30 mouse cellular contexts compared by ENCODE assay signal in genomic region chr5:98918716-98919115, GRCm38 (mm10).
DNase-seq lines count a peak whose midpoint lies in the region; ATAC-seq and TF ChIP-seq lines count a peak whose summit lies in the region.
"Had no signal": no experiment of that assay in that cellular context is flagged by ENCODE, and none has a peak within 500 bp of the region (broad histone marks: within the 10 kb centered on the region; RNA-seq: fewer than 3 reads in every experiment).

No protein-coding gene starts in this region.

- H3K9ac ChIP-seq in intestine, embryonic 16.5 days (ENCODE audit: low read depth, low read length), result no peak overlapping the region
- no peak overlapping the region for H3K9ac ChIP-seq in stomach, postnatal 0 days (ENCODE audit: low read length)
- no peak overlapping the region for H3K9ac ChIP-seq in kidney, embryonic 14.5 days (ENCODE audit: low read depth, low read length)
- H3K9ac ChIP-seq: embryonic facial prominence, embryonic 13.5 days; forebrain, embryonic 12.5 days; forebrain, embryonic 15.5 days; heart, embryonic 12.5 days; heart, embryonic 15.5 days; hindbrain, embryonic 13.5 days had no signal

- ATAC-seq in intestine, embryonic 16.5 days, result peak; percentile 77
- ATAC-seq in stomach, postnatal 0 days (ENCODE audit: low FRiP score, low TSS enrichment), result no peak
- no peak for ATAC-seq in kidney, embryonic 14.5 days (ENCODE audit: low FRiP score, low TSS enrichment)
- ATAC-seq: forebrain, embryonic 15.5 days; hindbrain, embryonic 16.5 days had no signal

- H3K36me3 ChIP-seq in intestine, embryonic 16.5 days (ENCODE audit: control insufficient read depth, insufficient read depth, low read length), result no peaks in the 10 kb centered on the region
- no peaks in the 10 kb centered on the region for H3K36me3 ChIP-seq in stomach, postnatal 0 days (ENCODE audit: control insufficient read depth, insufficient read depth, low read length)
- no peaks in the 10 kb centered on the region for H3K36me3 ChIP-seq in kidney, embryonic 14.5 days (ENCODE audit: control insufficient read depth, insufficient read depth, low read length)
- H3K36me3 ChIP-seq: embryonic facial prominence, embryonic 10.5 days; embryonic facial prominence, embryonic 13.5 days; forebrain, embryonic 12.5 days; forebrain, embryonic 15.5 days; heart, embryonic 12.5 days; heart, embryonic 15.5 days; hindbrain, embryonic 10.5 days; hindbrain, embryonic 13.5 days had no signal

- no peak overlapping the region for H3K4me2 ChIP-seq in intestine, embryonic 16.5 days (ENCODE audit: low read depth, low read length)
- no peak overlapping the region for H3K4me2 ChIP-seq in stomach, postnatal 0 days (replicated peaks; ENCODE audit: low read depth)
- no peak overlapping the region for H3K4me2 ChIP-seq in kidney, embryonic 14.5 days (replicated peaks; ENCODE audit: low read depth, low read length)
- H3K4me2 ChIP-seq: embryonic facial prominence, embryonic 13.5 days; forebrain, embryonic 12.5 days; forebrain, embryonic 15.5 days; heart, embryonic 12.5 days; heart, embryonic 15.5 days; hindbrain, embryonic 13.5 days had no signal

- DNase-seq in ES-CJ7 (ENCODE audit: low read depth, low spot score) (peak; percentile 55), R1 (ENCODE audit: low read depth, low spot score) (peak; percentile 59)
- DNase-seq in stomach, postnatal 0 days (ENCODE audit: low spot score), result peak; percentile 29
- no peak for DNase-seq in left cerebral cortex, postnatal 10 days (ENCODE audit: extremely low spot score in 1 of 2, low spot score in 2 of 2)
- DNase-seq in spleen, postnatal 4 days (ENCODE audit: low spot score in 2 of 2), result no peak
- DNase-seq: adrenal gland, adult 2 months; adrenal gland, postnatal 14 days; B cell, adult 2 months; cerebellum, adult 11 months; cerebellum, adult 2 months; cerebellum, postnatal 10 days; cerebellum, postnatal 36 days; embryo, embryonic 11 days; gastrocnemius, postnatal 25 days; heart, adult 18-20 months; heart, postnatal 10 days; heart, postnatal 36 days had no signal

- intact Hi-C loops in left cerebral cortex, postnatal 10 days (cut with DNase I), result no loop called here

- H3K4me3 ChIP-seq in intestine, embryonic 16.5 days (ENCODE audit: low read length), result no peak overlapping the region
- no peak overlapping the region for H3K4me3 ChIP-seq in stomach, postnatal 0 days (ENCODE audit: low read depth, low read length)
- H3K4me3 ChIP-seq in kidney, embryonic 14.5 days (ENCODE audit: low read length), result no peak overlapping the region
- H3K4me3 ChIP-seq: embryonic facial prominence, embryonic 10.5 days; embryonic facial prominence, embryonic 13.5 days; erythroblast, embryonic 14.5 days; forebrain, embryonic 12.5 days; forebrain, embryonic 15.5 days; heart, embryonic 12.5 days; heart, embryonic 15.5 days; hindbrain, embryonic 10.5 days; hindbrain, embryonic 13.5 days had no signal

- H3K4me1 ChIP-seq in intestine, embryonic 16.5 days (ENCODE audit: control insufficient read depth, insufficient read depth, low read length), result no peaks in the 10 kb centered on the region
- H3K4me1 ChIP-seq in stomach, postnatal 0 days (replicated peaks; ENCODE audit: control insufficient read depth, insufficient read depth), result no peaks in the 10 kb centered on the region
- H3K4me1 ChIP-seq in kidney, embryonic 14.5 days (ENCODE audit: control insufficient read depth, insufficient read depth, low read length), result no peaks in the 10 kb centered on the region
- H3K4me1 ChIP-seq: embryonic facial prominence, embryonic 10.5 days; embryonic facial prominence, embryonic 13.5 days; hindbrain, embryonic 13.5 days had no signal

- no peaks in the 10 kb centered on the region for H3K9me3 ChIP-seq in intestine, embryonic 16.5 days (ENCODE audit: control insufficient read depth, low read length)
- H3K9me3 ChIP-seq in stomach, postnatal 0 days (ENCODE audit: control insufficient read depth, low read length), result no peaks in the 10 kb centered on the region
- no peaks in the 10 kb centered on the region for H3K9me3 ChIP-seq in kidney, embryonic 14.5 days (ENCODE audit: control insufficient read depth, low read length)
- H3K9me3 ChIP-seq: embryonic facial prominence, embryonic 10.5 days; embryonic facial prominence, embryonic 13.5 days; forebrain, embryonic 12.5 days; forebrain, embryonic 15.5 days; heart, embryonic 12.5 days; heart, embryonic 15.5 days; hindbrain, embryonic 10.5 days; hindbrain, embryonic 13.5 days had no signal

- H3K27me3 ChIP-seq in intestine, embryonic 16.5 days (replicated peaks; ENCODE audit: control insufficient read depth, insufficient read depth, low read length), result no peaks in the 10 kb centered on the region
- no peaks in the 10 kb centered on the region for H3K27me3 ChIP-seq in stomach, postnatal 0 days (ENCODE audit: control insufficient read depth, insufficient read depth, low read length)
- no peaks in the 10 kb centered on the region for H3K27me3 ChIP-seq in kidney, embryonic 14.5 days (ENCODE audit: control insufficient read depth, insufficient read depth, low read length)
- H3K27me3 ChIP-seq: CH12.LX; embryonic facial prominence, embryonic 13.5 days; forebrain, embryonic 12.5 days; forebrain, embryonic 15.5 days; heart, embryonic 12.5 days; heart, embryonic 15.5 days; hindbrain, embryonic 13.5 days had no signal

- no peak for TF ChIP-seq CTCF in stomach, postnatal 0 days (IDR thresholded peaks at IDR 0.05; ENCODE audit: low read depth)

- TF ChIP-seq EP300 in stomach, postnatal 0 days (optimal IDR thresholded peaks at IDR 0.05), result no peak

- no peak overlapping the region for H3K27ac ChIP-seq in intestine, embryonic 16.5 days (ENCODE audit: low read length)
- no peak overlapping the region for H3K27ac ChIP-seq in stomach, postnatal 0 days (replicated peaks)
- H3K27ac ChIP-seq in kidney, embryonic 14.5 days (ENCODE audit: low read depth, low read length), result no peak overlapping the region
- H3K27ac ChIP-seq: embryonic facial prominence, embryonic 10.5 days; embryonic facial prominence, embryonic 13.5 days; forebrain, embryonic 12.5 days; forebrain, embryonic 15.5 days; heart, embryonic 15.5 days; hindbrain, embryonic 10.5 days; hindbrain, embryonic 13.5 days had no signal

- 92% methylated on average over 5 of the region's 5 CpGs for WGBS in intestine, embryonic 16.5 days
- 85% methylated on average over 5 of the region's 5 CpGs for WGBS in stomach, postnatal 0 days
- 96% methylated on average over 5 of the region's 5 CpGs for WGBS in kidney, embryonic 14.5 days

Comparison
In these comparisons a context has a peak if more than half of its experiments do, and no peak if none do; other contexts are left out.
1. DNase-seq: peak in ES-CJ7 (single experiment), R1 (single experiment) and stomach, postnatal 0 days (single experiment); none in left cerebral cortex, postnatal 10 days (0 of 2) and spleen, postnatal 4 days (0 of 2).